Mouse (Mus musculus) kidney, postnatal 14 days (tissue): ENCODE data around the gene Mdfi.
A peak's percentile ranks its signal among the peaks of the same experiment; 100 is the strongest.

Source experiments
- DNase-seq: peaks from one replicate; pipeline ENCODE4 v3.0.0; 2022; ENCODE audit warnings: mixed read lengths

The Mdfi gene

GRCm38 (mm10) chr17:47845609-47846008 is 11.1 kb upstream of the Mdfi start:
- DNase-seq, result no peak

GRCm38 (mm10) chr17:47843465-47843864 is 9.0 kb upstream of the Mdfi start:
- DNase-seq, result no peak

GRCm38 (mm10) chr17:47841931-47842623 is 7.6 kb upstream of the Mdfi start:
- DNase-seq, result peak; percentile 90

GRCm38 (mm10) chr17:47841521-47841920 is 7.0 kb upstream of the Mdfi start:
- no peak for DNase-seq

- DNase-seq, result peak; percentile 54
These were observed 3.3 kb upstream of the Mdfi start for GRCm38 (mm10) chr17:47837808-47838207.

GRCm38 (mm10) chr17:47833628-47834481 is 636 bp downstream of the Mdfi start:
- DNase-seq, result no peak

- DNase-seq, result peak; percentile 80
These were observed 1.4 kb downstream of the Mdfi start for GRCm38 (mm10) chr17:47833029-47833627.

- DNase-seq, result no peak
These were observed 1.9 kb downstream of the Mdfi start for GRCm38 (mm10) chr17:47832501-47833028.

GRCm38 (mm10) chr17:47831772-47832171 is 2.7 kb downstream of the Mdfi start:
- no peak for DNase-seq

GRCm38 (mm10) chr17:47831161-47831560 is 3.3 kb downstream of the Mdfi start:
- no peak for DNase-seq

- no peak for DNase-seq
These were observed 13.2 kb downstream of the Mdfi start for GRCm38 (mm10) chr17:47821339-47821738.

- DNase-seq, result no peak
These were observed 16.3 kb downstream of the Mdfi start for GRCm38 (mm10) chr17:47818038-47818725.

GRCm38 (mm10) chr17:47815446-47815845 is 19.0 kb downstream of the Mdfi start:
- no peak for DNase-seq

- no peak for DNase-seq
These were observed 20.0 kb downstream of the Mdfi start for GRCm38 (mm10) chr17:47814496-47814895.

- DNase-seq, result peak; percentile 57
These were observed 20.9 kb downstream of the Mdfi start for GRCm38 (mm10) chr17:47813616-47814015.

- DNase-seq, result no peak
These were observed 22.3 kb downstream of the Mdfi start for GRCm38 (mm10) chr17:47812200-47812599.

- DNase-seq, result no peak
These were observed 23.2 kb downstream of the Mdfi start for GRCm38 (mm10) chr17:47811265-47811800.

- peak; percentile 68 for DNase-seq
These were observed 28.3 kb downstream of the Mdfi start for GRCm38 (mm10) chr17:47806230-47806629.

- DNase-seq, result peak; percentile 43
These were observed 29.2 kb downstream of the Mdfi start for GRCm38 (mm10) chr17:47805047-47805835.

GRCm38 (mm10) chr17:47803662-47804061 is 30.8 kb downstream of the Mdfi start:
- no peak for DNase-seq

- DNase-seq, result peak; percentile 74
These were observed 31.7 kb downstream of the Mdfi start for GRCm38 (mm10) chr17:47802806-47803205.

- peak; percentile 0 for DNase-seq
These were observed 37.1 kb downstream of the Mdfi start for GRCm38 (mm10) chr17:47797383-47797782.
